13 mouse cellular contexts compared by ENCODE assay signal in genomic region chr3:50983126-50983525, GRCm38 (mm10).
DNase-seq lines count a peak whose midpoint lies in the region; ATAC-seq and TF ChIP-seq lines count a peak whose summit lies in the region.
"Had no signal": no experiment of that assay in that cellular context is flagged by ENCODE, and none has a peak within 500 bp of the region (broad histone marks: within the 10 kb centered on the region; RNA-seq: fewer than 3 reads in every experiment).

No protein-coding gene starts in this region.

- no peak for TF ChIP-seq CTCF in heart, adult 2 months (IDR thresholded peaks at IDR 0.05)
- no peak for TF ChIP-seq CTCF in layer of hippocampus, adult 2 months (conservative IDR thresholded peaks at IDR 0.05)

- no peak overlapping the region for H3K27ac ChIP-seq in heart, adult 2 months
- peak overlapping the region; percentile 39; the same call in 1 of the 2 replicates for H3K27ac ChIP-seq in layer of hippocampus, adult 2 months
- H3K27ac ChIP-seq: midbrain, embryonic 12.5 days had no signal

- intact Hi-C loops in heart, adult 2 months (cut with DNase I), result no loop called here

- no peak overlapping the region for H3K4me3 ChIP-seq in heart, adult 2 months
- no peak overlapping the region for H3K4me3 ChIP-seq in layer of hippocampus, adult 2 months
- H3K4me3 ChIP-seq: midbrain, embryonic 12.5 days had no signal

- H3K79me2 ChIP-seq in heart, adult 2 months (replicated peaks; ENCODE audit: control insufficient read depth, insufficient read depth, low read length), result no peaks in the 10 kb centered on the region

- no peaks in the 10 kb centered on the region for H3K27me3 ChIP-seq in heart, adult 2 months (ENCODE audit: control insufficient read depth, insufficient read depth, low read length)
- H3K27me3 ChIP-seq: midbrain, embryonic 12.5 days had no signal

- no peaks in the 10 kb centered on the region; the same call in 1 of the 2 replicates for H3K4me1 ChIP-seq in heart, adult 2 months (ENCODE audit: control insufficient read depth, insufficient read depth, low read length)

- no peak for TF ChIP-seq EP300 in heart, adult 2 months (IDR thresholded peaks at IDR 0.05; ENCODE audit: insufficient read depth, low read depth, low read length)

- 50% methylated on average over 5 of the region's 5 CpGs for WGBS in heart, adult 2 months

- DNase-seq in heart, adult 11 months, result peak; percentile 74
- DNase-seq in heart, adult 2 months, result no peak
- DNase-seq in layer of hippocampus, adult 2 months (ENCODE audit: low spot score in 2 of 2), result no peak
- DNase-seq in layer of hippocampus, postnatal 25 days (ENCODE audit: extremely low spot score in 1 of 2, low spot score in 1 of 2), result no peak
- peak; percentile 36 for DNase-seq in brain, adult 2 months (ENCODE audit: low read depth, low spot score)
- peak; percentile 56 for DNase-seq in forelimb bud, embryonic 11.5 days (ENCODE audit: low read depth, low spot score)
- DNase-seq in retina, postnatal 1 day, result no peak
- DNase-seq: left cerebral cortex, postnatal 4 days; thymus, adult 2 months had no signal

- H3K36me3 ChIP-seq in heart, adult 2 months (ENCODE audit: control insufficient read depth, insufficient read depth, low read length), result no peaks in the 10 kb centered on the region
- H3K36me3 ChIP-seq: midbrain, embryonic 12.5 days had no signal

- no peak for ATAC-seq in erythroid progenitor cell, adult 5-6 weeks (replicated peaks; ENCODE audit: low FRiP score, poor library complexity, severe bottlenecking)
- ATAC-seq: CD4-positive, CD25-positive, alpha-beta regulatory T cell, adult 4 months; intestine, embryonic 16.5 days had no signal

- H3K9ac ChIP-seq in heart, adult 2 months (ENCODE audit: low read depth, low read length), result no peak overlapping the region
- H3K9ac ChIP-seq: midbrain, embryonic 12.5 days had no signal

- no peak for TF ChIP-seq POLR2A in heart, adult 2 months (IDR thresholded peaks at IDR 0.05; ENCODE audit: insufficient read depth, low read depth, low read length)

Comparison
In these comparisons a context has a peak if more than half of its experiments do, and no peak if none do; other contexts are left out.
1. DNase-seq: peak in heart, adult 11 months (single experiment), brain, adult 2 months (single experiment) and forelimb bud, embryonic 11.5 days (single experiment); none in heart, adult 2 months (0 of 2), layer of hippocampus, adult 2 months (0 of 2), layer of hippocampus, postnatal 25 days (0 of 2) and retina, postnatal 1 day (single experiment).